Mouse (Mus musculus) cerebellum, postnatal 4 days (tissue): ENCODE data around the gene Cipc.
A peak's percentile ranks its signal among the peaks of the same experiment; 100 is the strongest.

Source experiments
- DNase-seq, 2 experiments: peaks; one replicate each; pipeline ENCODE4 v3.0.0; 2022; ENCODE audit warnings: low spot score in 2 of 2, mixed read lengths in 1 of 2

Cipc gene

GRCm38 (mm10) chr12:86931919-86932574, 14.8 kb upstream of the Cipc start:
- DNase-seq: no peak

GRCm38 (mm10) chr12:86932575-86932952, 14.3 kb upstream of the Cipc start:
- DNase-seq: no peak

GRCm38 (mm10) chr12:86934748-86935147, 12.1 kb upstream of the Cipc start:
- no peak for DNase-seq

DNA sequence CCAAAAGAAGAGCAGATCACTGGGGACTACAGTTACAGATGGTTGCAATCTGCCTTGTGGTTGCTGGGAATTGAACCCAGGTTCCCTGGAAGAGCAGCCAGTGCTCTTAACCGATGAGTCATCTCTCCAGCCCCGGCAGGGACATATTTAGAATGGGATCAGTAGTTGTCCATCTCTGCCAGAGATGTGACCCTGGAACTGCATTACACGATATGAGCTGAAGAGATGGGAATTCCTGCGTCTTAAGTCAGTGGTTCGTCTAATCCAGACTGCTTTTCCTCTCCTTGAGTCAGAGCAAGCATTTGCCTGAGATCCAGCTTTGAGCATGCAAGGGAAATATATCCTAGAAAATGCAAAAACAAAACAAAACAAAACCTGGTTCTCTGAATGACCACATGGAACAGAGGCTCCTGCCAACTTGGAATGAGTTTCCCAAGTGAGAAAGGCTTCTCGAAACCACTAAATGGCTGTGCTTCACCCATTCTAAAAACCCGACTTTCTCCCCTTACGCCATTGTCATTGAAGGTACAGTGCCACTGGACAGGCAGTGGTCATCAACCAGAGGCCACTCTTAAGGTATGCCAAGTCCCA, 11.1 kb upstream of the Cipc start:
- no peak for DNase-seq

DNA sequence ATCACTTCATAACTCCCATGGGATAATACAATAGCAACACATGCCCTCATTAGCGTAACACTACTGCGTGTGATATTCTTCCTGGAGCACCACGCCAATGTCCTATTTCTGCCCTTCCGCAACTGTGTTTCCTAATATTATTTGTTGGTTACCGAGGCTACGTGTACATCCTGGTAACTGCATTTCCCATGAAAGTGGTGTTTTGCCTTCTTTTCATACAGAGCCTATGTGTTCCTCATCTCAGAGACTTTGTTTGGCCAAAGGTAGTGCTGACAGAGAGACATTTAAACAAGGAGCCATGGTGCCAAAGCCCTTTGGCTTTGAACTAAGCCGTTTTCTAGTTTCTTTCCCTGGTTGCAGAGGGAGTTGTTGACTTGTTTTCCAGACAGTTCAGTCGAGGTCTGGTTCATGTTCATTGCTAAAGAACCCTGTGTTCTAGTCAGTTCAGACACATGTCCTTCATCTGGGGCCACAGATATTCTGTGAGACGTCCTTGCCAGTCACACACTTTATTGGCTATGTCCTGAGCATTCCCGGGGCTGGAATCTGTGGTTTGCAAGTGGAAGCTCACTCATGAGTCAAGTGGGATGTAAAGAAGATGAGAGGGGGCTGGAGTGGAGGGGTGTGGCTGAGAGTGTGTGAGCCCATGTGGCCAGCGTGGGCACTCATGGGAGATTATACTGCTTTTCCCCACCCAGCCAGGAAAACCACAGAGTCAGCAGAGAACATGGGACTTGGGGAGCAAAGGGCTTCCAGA, 10.1 kb upstream of the Cipc start:
- DNase-seq: no peak

GRCm38 (mm10) chr12:86938571-86938970, 8.3 kb upstream of the Cipc start:
- no peak for DNase-seq

DNA sequence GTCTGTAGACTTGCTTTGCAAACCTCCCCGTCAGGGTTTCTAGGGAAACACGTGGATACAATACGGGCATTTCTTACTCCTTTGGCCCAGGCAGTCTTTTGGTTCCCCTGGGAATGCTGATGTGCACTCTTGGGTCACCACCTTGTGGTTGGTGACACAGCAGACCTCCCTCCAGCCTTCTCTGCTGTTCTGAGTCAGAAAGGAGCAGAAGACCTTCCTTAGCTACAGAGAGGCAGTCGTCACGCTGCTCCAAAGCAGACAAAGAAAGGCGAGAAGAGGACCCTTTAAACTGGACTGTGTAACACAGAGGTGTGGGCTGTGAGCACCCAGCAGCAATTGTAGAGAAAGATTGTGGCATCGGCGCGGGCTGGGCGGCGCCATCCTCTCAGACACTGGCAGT, 5.7 kb upstream of the Cipc start:
- no peak for DNase-seq

GRCm38 (mm10) chr12:86941734-86942486, 4.9 kb upstream of the Cipc start:
- no peak for DNase-seq

GRCm38 (mm10) chr12:86943421-86943820, 3.4 kb upstream of the Cipc start:
- DNase-seq: no peak

DNA sequence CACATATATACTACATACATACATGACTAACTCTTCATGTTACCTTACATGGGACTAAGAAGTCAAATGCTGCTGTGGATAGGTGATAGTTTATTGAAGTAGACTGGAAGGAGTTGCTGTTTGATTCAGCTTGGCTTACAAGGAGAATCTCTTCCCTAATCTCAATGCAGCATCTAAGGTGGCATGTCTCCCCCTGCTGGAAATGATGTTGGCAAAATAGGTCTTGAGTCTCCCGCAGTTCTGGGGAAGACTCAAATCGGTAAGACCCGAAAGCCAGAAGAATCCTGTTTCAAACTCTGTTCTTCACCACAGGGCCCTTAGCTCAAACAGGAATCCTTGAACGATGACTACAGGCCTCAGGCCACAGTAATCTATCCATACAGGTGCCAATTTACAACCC, 1.7 kb upstream of the Cipc start:
- peak in 1 of 2 experiments; percentile 71 for DNase-seq

GRCm38 (mm10) chr12:86946301-86946781, 502 bp upstream of the Cipc start:
- DNase-seq: no peak

GRCm38 (mm10) chr12:86947681-86948401, 998 bp downstream of the Cipc start:
- DNase-seq: peak; percentile 53 to 78

DNA sequence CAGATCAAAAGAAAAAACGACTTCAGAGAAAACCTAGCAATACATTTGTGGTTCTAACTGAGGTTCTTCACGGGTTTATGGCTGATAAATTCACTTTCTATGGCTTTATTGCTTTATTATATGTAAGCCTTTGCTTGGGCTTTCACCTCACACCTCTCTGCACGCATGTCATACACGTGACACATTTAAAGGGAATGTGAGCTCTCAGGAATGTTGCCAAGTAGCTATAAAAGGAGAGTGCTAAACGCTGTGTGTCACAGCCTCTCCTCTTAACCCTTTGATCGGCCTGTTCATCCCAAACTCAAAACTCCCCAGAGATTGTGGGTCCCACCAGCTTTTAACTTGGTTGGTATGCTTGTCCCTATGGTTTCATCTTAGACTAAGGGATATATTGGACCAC, 1.8 kb downstream of the Cipc start:
- DNase-seq: no peak

- no peak for DNase-seq
These were observed 2.7 kb downstream of the Cipc start for GRCm38 (mm10) chr12:86949501-86949900.

GRCm38 (mm10) chr12:86950161-86950960, 3.5 kb downstream of the Cipc start:
- no peak for DNase-seq

GRCm38 (mm10) chr12:86950961-86951360, 4.1 kb downstream of the Cipc start:
- no peak for DNase-seq

DNA sequence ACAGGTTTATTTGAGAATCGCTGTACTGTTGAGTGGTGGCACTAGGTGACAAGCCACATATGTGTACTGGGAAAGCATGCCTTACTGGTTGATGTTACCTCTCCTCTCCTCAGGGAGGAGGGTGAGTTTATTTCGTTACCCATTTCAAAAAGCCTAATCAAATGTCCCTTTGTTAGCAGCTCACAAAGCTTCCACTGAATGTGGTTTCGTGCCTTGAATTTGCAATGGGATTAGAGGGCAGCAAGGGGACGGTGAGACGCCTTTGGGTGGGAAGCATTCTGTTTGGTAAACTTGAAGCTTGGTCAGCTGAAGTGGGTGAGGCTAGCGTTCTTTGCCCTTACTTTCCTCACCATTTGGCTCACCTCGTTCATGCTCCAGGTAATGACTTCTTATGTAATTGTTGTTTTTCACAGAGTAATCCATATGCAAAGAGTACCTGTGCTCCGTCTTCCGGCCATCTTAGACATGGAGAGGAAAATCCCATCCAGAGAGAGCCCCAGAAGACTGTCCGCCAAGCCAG, 5.5 kb downstream of the Cipc start:
- DNase-seq: no peak

DNA sequence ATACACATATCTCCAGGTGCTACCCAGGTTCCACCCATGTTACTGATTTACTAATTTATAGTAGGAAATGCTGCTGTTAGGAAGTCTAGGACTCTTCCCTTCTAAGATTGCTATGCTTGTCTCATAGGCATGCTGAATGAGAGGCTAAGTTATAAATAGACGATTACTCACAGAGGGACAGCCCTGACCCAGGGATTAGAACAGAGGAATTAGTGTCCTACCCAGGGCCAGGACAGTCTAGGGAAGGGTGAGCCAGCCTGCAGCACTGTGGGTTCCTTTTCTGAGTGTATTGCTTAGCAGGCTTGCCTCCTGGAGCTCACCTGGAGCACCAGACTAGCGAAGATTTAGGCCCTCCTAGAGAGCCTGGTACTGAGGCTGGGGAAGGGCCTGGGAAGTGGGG, 9.1 kb downstream of the Cipc start:
- DNase-seq: no peak

DNA sequence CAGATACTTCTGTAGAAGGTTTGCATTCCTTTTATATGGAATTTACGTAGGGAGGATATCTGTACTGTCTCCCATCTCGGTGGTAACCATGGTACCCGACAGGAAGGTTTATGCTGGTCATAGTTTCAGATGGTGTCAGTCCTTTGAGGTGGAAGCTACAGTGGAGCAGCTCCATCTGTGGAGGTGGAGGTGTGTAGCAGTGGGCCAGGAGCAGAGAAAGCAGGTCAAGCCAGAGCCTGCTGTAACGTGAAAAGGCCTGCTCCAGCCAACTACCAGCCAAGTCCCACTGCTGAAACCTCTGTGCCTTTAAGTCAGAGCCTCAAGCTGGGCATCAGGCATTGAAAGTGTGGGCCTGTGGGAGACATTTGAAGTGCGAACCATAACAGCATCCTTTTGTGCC, 11.7 kb downstream of the Cipc start:
- DNase-seq: no peak

DNA sequence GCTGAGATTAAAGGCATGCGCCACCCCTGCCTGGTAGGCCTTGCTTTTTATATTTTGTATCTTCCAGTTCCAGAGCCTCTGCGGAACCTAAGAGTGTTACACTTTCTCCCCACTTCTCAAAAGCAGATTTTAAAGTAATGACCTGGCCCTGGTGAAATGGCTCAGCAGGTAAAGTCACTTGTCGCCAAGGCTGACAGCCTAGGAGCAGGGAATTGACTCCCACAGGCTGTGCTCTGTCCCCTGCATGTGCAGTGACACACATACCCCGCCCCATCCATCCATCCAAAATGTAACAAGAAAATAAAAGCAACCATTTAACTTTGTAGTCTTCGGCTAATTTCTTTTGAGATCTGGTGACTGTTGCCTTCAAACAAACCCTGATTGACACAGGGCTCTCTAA, 12.8 kb downstream of the Cipc start:
- DNase-seq: no peak
